Mouse (Mus musculus): Measurements from ENCODE around the gene Impdh1.
"Not testable (repeated sequence)": the region's sequence is repeated elsewhere in the genome, so short reads cannot be mapped to it uniquely, and the experiment has no call there.

The Impdh1 gene

DNA sequence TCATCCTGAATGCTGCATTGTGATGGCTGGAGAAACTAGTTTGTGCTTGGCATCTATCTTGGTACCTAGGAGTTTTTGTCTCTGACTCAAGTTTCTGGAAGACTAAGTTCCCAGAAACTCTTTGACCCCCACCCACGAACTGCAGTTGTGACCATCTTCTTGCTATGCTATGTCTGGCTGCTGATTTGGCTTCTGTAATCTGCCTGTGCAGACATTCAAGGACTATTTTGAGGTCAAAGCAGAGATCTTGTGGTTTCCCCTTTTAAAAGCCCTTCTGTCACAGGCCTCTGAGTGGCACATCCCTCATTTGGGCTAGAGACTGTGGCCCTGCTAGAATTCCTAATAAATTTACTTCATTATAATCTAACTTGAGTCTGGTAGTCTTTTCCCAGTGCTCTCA lies 28.2 kb downstream of the Impdh1 start:
- no peak for DNase-seq (ENCODE audit: extremely low spot score, low spot score)

DNA sequence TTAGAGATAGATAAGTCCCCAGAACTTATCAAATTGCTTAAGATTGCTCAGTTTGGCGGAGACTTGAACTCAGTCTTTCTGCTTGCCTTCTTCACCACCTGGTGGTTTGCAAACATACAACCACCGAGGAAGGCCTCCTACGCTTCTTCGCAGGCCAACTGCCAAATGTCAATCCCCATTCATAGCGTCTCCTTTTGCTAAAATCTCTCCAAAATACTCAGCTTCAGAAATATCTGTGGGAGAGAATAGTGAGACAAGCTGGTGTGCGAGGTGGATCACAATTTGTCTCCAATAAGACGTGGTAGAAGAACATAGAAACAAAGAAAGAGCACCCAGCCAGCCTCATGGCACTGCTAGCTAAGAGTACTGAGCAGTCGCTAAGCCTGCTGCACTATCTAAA lies 36.3 kb downstream of the Impdh1 start:
- no peak for DNase-seq (ENCODE audit: extremely low spot score, low spot score)

DNA sequence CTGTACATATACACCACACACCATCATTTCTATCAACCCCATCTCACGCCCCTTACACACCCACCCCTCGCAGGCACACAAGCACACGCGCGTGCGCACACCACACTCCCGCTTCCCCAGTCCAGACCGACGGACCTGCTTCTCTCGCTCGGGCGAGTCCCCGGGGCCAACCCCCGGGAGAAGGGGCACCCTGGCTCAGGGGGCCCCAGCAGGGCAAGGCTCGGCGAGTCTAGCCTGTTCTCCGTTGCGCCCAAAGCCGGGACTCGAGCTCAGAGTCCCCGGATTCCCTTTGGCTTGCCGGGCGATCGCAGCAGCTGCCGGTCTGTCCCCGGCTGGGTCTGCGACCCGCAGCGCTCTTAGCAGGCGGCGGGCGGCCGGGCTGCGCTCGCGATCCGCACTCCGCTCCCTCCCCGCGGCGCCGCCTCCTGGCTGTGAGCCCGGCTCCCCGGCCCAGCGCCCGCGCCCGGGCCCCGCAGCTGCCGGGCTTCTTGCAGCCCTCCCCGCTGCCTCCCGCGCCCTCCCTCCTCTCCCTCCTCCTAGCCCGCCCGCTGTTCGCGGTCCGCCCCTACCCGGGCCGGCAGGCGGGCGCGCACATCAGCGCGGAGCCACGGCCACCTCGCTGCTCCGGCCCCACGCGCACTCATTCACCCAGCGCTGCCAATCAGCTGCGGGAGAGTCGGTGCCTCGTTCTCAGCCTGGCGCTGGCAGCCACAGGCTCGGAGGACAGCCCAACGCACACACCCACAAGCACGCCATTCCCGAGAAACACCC lies 37.1 kb downstream of the Impdh1 start, which contains the start of gene Prrt4:
Gene Prrt4, minus strand, starts transcription at position 697 of the 771 bp plus-strand sequence.
- DNase-seq (ENCODE audit: extremely low spot score, low spot score) = peak; percentile 76

DNA sequence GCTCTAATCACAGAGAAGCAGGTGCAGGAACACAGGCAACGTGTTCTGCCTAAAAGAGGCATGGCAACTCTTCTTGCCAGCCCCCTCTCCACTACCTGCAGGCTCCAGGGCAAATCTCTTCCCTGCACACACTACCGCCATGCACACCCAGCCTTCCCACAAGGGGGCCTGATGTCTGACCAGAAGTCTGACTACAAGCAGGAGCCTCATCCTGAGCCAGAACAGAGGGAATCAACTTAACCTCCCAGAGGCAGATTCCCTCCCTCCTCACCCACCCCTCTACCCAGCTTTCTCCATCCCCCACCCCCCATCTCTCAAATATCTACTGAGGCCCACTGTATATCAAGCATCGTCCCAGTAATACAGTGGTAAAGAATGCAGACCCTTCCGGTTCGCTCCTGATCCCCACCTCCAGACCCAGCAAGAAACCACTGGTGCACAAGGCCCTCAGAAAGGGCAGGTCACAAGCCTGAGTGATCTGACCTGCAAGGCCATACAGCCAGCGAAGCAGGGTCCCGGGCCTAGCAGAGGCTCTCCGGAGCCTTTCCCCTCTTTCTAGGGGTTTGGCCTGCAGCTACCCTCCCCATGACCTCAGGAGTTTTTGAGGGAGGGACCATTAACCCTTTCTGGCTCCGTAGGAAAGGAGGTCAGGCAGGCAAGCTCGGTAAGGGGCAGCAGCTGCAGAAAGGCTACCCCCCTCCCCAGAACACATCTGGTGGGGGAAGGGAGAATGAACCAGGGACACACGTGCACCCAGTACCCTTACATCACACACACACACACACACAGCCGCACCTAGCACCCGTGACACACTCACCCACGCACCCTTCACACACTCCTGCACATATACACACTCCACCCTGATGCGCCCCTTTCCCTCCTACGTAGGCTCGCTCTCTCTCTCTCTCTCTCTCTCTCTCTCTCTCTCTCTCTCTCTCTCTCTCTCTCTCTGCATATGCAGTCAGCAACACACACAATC lies 38.0 kb downstream of the Impdh1 start:
- no peak for DNase-seq (ENCODE audit: extremely low spot score, low spot score)

DNA sequence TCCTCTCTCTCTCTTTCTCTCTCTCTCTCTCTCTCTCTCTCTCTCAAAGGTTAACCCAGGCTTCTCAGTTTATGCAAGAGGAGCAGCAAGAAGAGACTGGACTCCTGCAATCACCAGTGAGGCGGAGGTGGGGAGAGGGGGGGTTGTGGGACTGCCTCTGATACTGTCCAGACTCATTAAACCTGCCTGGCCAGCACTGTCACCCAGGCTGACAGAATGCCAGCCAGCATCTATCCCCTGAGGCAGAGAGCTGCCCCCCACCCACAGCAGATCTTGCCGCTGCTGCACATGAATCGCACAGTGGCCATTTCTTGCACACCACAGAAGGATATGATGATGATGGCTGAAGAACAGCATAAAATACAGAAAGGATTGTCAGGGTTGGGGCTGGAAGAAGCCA lies 41.1 kb downstream of the Impdh1 start:
- no peak for DNase-seq (ENCODE audit: extremely low spot score, low spot score)

DNA sequence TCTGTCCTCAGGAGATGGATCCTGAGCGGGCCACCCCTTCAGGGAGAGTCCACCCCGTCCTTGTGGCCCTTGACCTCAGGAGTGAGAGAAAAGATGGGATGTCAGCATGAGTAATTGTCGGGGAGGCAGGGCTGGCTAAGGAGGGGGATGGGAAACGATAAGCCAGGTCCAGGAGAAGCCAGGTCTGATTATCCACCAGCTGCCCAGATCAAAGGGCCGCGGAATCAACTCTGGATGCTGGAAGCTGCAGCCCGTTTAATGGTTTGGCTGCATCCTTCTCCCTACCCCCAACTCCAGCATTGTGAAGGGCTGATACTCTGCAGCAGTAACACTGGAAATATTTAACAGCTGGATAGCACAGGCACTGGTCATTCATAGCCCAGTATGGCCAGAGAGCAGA lies 41.8 kb downstream of the Impdh1 start:
- DNase-seq (ENCODE audit: extremely low spot score, low spot score) = no peak

DNA sequence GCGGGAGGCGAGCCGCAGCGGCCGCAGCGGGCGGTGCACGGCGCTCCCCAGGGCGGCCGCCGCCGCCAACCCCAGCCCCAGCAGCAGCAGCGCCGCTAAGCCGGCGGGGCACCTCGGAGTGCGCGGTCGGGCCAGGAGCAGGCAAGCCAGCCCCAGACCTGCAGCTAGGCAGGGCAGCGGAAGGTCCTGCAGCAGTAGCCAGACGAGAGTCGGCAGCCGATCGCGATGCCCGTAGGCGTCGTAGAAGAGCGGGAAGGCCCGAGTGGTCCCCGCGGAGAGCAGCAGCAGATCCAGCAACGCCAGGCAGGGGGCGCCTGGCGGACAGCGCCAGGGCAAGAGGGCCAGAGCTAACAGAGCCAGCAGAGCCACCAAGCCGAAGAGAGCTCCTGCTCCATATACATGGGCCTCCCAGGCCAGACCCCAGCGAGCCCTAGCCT lies 45.2 kb downstream of the Impdh1 start:
- peak; percentile 90 for DNase-seq (ENCODE audit: extremely low spot score, low spot score)

DNA sequence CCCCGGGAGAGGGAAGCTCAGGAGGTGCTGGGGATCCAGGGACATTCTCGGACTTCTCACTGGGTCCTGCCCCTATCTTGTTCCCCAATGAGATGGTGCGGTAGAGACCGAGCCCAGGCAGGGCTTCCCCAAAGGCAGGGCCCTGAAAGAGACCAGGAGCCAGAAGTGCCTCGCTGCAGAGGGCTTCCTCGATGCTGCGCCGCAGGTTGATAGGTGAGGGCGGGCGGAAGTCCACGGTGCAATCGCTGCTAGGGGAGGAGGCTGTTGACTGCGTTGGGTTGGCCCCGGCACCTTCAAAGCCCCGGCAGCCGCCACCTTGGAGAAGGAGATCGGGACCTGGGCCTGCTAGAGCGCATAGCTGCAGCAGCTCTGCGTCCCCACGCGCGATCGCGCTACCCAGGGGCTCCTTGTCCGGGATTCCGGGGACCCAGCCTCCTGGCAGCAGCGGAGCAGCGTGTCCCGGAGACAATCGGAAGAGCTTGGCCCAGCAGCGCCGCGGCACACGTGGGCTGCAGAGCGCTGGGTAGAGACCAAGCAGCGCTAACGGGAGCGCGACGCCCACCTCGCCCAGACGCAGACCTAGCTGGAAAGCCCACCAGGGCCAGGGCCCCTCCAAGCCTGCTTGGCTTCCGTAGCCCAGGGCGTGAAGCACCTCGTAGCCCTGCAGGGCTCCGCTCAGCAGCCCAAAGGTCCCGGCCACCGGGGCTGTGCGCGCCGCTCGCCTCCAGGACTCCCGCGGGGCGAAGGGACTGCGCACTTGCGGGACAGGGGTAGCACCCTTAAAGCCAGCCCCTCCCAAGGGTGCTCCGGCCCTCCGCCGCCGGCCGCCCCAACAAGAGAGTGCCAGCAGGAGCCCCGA lies 45.9 kb downstream of the Impdh1 start:
- DNase-seq (ENCODE audit: extremely low spot score, low spot score) = peak; percentile 67

DNA sequence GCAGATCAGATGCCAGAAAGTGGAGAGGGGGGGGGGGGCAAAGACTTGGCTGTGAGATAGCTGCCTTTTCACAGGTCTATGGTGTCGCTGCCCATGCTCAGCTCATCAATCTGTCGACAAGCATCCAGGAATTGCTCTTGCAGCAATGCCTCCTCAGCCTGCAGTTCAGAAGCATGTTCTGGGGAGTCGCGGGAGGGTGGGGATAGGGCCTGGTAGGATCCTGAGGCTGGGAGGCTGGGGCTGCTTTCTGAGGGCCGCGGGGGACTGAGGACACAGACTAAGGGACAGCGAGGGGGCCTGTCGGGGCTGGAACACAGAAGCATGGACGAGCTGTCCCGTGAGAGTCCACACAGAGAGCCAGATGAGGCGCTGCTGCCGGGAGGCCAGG lies 46.5 kb downstream of the Impdh1 start:
- no peak for DNase-seq (ENCODE audit: extremely low spot score, low spot score)

DNA sequence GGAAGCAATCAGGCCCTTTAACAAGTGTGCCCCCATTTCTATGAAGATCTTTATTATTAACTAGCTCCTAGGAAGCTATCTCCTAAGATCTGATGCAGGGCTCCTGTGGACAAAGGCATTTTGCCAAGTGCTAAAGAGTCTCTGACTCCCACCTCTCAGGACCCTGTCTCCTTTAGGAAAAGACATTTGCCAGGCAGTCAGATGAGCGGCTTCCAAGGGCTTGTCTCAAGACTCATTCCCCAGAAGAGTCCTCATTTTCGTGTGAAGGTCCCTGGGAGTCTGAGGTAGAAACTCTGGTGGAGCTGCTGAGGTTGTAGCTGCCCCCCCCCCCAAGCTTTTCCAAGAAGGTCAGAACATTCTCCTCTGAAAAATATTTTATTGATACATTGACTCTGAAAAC lies 47.3 kb downstream of the Impdh1 start:
- no peak for DNase-seq (ENCODE audit: extremely low spot score, low spot score)

DNA sequence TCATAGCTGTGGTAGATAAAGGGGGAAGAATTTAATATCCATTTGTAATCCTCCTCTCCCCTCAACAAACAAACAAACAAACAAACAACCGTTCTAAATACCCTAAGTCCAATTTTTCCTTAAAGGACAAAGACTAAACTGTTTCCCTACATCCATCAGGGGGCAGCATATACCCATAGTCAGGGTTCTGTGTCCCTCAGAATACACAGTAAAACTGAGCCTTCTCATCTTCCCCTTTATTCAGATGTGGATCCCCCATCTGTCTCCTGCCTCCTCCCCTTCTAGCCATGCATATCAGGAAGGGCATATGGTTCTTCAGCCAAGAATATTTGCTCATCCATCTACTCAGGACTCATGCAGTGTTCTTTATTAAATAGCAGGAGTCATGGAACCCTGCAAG lies 50.0 kb downstream of the Impdh1 start:
- no peak for DNase-seq (ENCODE audit: extremely low spot score, low spot score)

DNA sequence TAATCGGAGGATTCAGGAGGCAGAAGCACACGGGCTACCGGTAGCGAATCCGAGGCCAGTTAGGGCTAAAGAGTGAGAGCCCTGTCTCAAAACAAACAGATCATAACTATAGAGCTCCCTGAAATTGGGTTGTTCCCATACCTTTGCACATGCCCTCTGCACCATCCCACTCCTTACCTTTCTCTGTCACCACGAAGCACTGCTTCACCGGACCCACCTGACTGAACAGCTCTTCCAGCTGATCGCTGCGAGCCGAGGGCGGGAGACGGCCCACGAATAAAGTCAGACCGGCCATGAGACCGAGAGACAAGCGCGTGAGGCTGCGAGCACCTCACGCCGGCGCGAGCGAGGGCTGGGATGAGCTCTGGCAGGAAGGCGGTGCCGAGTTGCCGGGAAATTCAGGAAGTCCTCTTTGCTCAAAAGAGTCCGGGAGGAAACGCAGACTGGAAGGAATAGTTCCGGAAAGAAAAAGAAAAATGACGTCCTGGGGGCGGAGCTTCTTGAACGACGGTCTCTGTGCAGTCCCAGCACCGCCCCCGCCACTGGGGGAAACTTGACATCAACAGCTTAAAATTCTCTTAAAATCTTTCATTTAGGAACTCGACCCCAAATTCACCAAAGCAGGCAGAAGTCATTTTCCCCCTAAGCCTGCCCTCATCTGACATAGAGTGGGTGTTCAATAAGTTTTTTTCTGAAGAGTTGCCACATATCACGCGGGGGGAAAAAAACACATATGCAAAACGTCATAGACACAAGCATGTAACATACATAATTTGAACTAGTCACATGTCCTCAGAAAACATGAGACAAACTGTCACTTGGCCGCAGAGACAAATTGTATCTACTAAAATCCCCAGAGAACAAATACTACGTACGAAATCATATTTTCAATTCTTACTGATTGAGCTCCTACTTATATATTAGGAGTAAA lies 51.6 kb downstream of the Impdh1 start, which contains the start of gene Rbm28:
Gene Rbm28, minus strand, starts transcription at position 693 of the 931 bp plus-strand sequence.
- peak; percentile 85 for DNase-seq (ENCODE audit: extremely low spot score, low spot score)

DNA sequence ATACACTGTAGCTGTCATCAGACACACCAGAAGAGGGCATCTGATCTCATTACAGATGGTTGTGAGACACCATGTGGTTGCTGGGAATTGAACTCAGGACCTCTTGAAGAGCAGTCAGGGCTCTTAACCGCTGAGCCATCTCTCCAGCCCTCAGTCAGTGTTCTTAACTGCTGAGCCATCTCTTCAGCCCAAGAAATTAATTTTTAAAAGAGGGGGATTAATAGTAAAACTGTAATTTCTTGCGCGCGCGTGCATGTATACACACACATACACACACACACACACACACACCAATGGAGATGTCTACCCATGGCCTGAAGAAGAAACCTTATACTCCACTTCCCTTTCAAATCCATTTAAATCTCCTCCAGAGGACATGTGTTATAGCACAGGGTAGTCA lies 54.9 kb downstream of the Impdh1 start:
- not testable (repeated sequence) for DNase-seq (ENCODE audit: extremely low spot score, low spot score)

DNA sequence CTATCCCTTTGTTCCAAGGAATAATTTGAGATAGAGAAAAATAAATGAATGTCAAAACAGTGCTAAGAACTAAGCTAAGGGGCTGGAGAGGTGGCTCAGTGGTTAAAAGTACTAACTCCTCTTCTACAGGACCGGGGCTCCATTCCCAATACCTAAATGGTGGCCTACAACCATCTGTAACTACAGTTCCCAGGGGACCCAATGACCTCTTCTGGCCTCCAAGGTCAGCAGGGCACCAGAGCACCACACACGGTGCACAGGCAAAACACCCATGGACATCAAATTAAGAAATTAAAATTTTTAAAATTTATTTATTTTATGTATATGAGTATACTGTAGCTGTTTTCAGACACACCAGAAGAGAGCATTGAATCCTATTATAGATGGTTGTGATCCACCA lies 55.4 kb downstream of the Impdh1 start:
- no peak for DNase-seq (ENCODE audit: extremely low spot score, low spot score)

DNA sequence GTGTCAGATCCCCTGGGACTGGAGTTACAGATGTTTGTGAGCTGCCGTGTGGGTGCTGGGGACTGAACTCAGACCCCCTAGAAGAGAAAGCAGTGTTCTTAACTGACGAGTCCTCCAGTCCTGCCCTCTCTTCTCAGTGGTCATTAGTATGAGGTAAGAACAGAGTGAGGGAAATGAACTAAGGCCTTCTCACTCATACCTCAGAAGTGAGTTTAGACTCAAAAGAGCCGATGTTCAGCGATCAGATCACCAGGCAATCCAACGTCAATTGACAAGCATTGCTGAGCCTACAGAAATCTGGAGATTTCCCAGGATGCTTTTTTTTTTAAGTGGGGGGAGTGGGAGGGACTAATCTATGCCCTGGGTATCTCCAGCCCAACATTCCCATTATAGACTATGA lies 59.8 kb downstream of the Impdh1 start:
- no peak for DNase-seq (ENCODE audit: extremely low spot score, low spot score)

All from neural tube, embryonic 10.5 days (tissue).